Mouse (Mus musculus) heart, embryonic 16.5 days (tissue): ENCODE measurements around the gene Scpep1. TPM values are rescaled to one million over a fixed set of nuclear protein-coding genes. Genes with fewer than 3 reads are reported as not detected.

ENCODE experiments used
- ATAC-seq: fragments of 200-750 bp; cut with Nextera tagmentation; replicated peaks from 2 replicates; pipeline ENCODE4 v1.8.0; 2017; ENCODE audit warnings: moderate number of reproducible peaks; ENCODE audit not compliant: insufficient read depth, low FRiP score; ENCODE audit errors: extremely low read depth
- H3K27ac ChIP-seq: fragments of 300-500 bp; sonication (generic); 2 replicates; pipeline ENCODE4 v1.5.1; 2014; ENCODE audit warnings: mild to moderate bottlenecking, low read length, control low read depth, moderate library complexity
- H3K27me3 ChIP-seq: fragments of 300-500 bp; sonication (generic); 2 replicates; pipeline ENCODE4 v1.6.1; 2014; ENCODE audit warnings: low read length, mixed read lengths; ENCODE audit not compliant: control insufficient read depth, insufficient read depth
- H3K36me3 ChIP-seq: fragments of 300-500 bp; sonication (generic); 2 replicates; pipeline ENCODE4 v1.6.1; 2014; ENCODE audit not compliant: control insufficient read depth, insufficient read depth
- H3K4me1 ChIP-seq: fragments of 300-500 bp; sonication (generic); 2 replicates; pipeline ENCODE4 v1.6.1; 2014; ENCODE audit warnings: low read length, mixed read lengths; ENCODE audit not compliant: control insufficient read depth, insufficient read depth
- H3K4me2 ChIP-seq: fragments of 300-500 bp; sonication (generic); 2 replicates; pipeline ENCODE4 v1.6.1; 2014; ENCODE audit warnings: low read depth, mild to moderate bottlenecking, control low read depth, low read length
- H3K4me3 ChIP-seq: fragments of 300-500 bp; sonication (generic); 2 replicates; pipeline ENCODE4 v1.5.1; 2014; ENCODE audit warnings: mild to moderate bottlenecking, control low read depth, low read length
- H3K9ac ChIP-seq: fragments of 300-500 bp; sonication (generic); 2 replicates; pipeline ENCODE4 v1.6.1; 2014; ENCODE audit warnings: low read length, control low read depth
- H3K9me3 ChIP-seq: fragments of 300-500 bp; sonication (generic); replicated peaks from 2 replicates; pipeline ENCODE4 v1.6.1; 2016; ENCODE audit warnings: low read length; ENCODE audit not compliant: control insufficient read depth
- WGBS: fragments of 180-500 bp; shearing (Covaris S2); extraction: QIAGEN DNeasy Blood & Tissue Kit; methylation state at CpG from one replicate; pipeline ENCODE4 v1.1.7; 2014; 5-methylcytosine and 5-hydroxymethylcytosine counted together
- polyA plus RNA-seq: library from polyadenylated mRNA; unstranded; fragments of >200 nt; fragmentation: Nextera tagmentation; extraction: Ambion mirVana; gene quantifications from 2 replicates; pipeline ENCODE4 v1.2.1, GENCODE M21; 2015

Gene Scpep1
- polyA plus RNA-seq, 1 experiment from 2014 or later: 43.6 TPM

- Histone ChIP-seq H3K4me1 (peaks cover 12% of the 10 kb centered on the region), H3K9me3 (no peaks in the 10 kb centered on the region), H3K36me3 (no peaks in the 10 kb centered on the region), H3K9ac (no peak overlapping the region), H3K4me2 (no peak overlapping the region), H3K27me3 (no peaks in the 10 kb centered on the region), H3K4me3 (no peak overlapping the region), H3K27ac (peak overlapping the region; percentile 92)
- peak; percentile 73 for ATAC-seq
- WGBS: 93% methylated on average over 1 of the region's 1 CpGs
Measured at GRCm38 (mm10) chr11:88908557-88909211, 46.6 kb downstream of the Scpep1 start.

GRCm38 (mm10) chr11:88907886-88908285, 47.4 kb downstream of the Scpep1 start:
- Histone ChIP-seq H3K9ac (no peak overlapping the region), H3K9me3 (no peaks in the 10 kb centered on the region), H3K36me3 (no peaks in the 10 kb centered on the region), H3K27ac (no peak overlapping the region), H3K4me2 (no peak overlapping the region), H3K4me1 (peaks cover 12% of the 10 kb centered on the region), H3K4me3 (no peak overlapping the region), H3K27me3 (no peaks in the 10 kb centered on the region)
- ATAC-seq: no peak
- WGBS: 94% methylated on average over 7 of the region's 7 CpGs

- Histone ChIP-seq H3K4me3 (no peak overlapping the region), H3K27ac (no peak overlapping the region), H3K9me3 (no peaks in the 10 kb centered on the region), H3K4me2 (no peak overlapping the region), H3K36me3 (no peaks in the 10 kb centered on the region), H3K4me1 (peaks cover 28% of the 10 kb centered on the region), H3K9ac (no peak overlapping the region), H3K27me3 (no peaks in the 10 kb centered on the region)
- ATAC-seq: no peak
- 17% methylated on average over 2 of the region's 2 CpGs for WGBS
Measured at GRCm38 (mm10) chr11:88905621-88906020, 49.6 kb downstream of the Scpep1 start.

GRCm38 (mm10) chr11:88904080-88904479, 51.2 kb downstream of the Scpep1 start:
- Histone ChIP-seq H3K36me3 (no peaks in the 10 kb centered on the region), H3K4me2 (no peak overlapping the region), H3K27me3 (no peaks in the 10 kb centered on the region), H3K4me1 (peaks cover 21% of the 10 kb centered on the region), H3K4me3 (no peak overlapping the region), H3K9ac (no peak overlapping the region), H3K27ac (no peak overlapping the region), H3K9me3 (no peaks in the 10 kb centered on the region)
- ATAC-seq: no peak
- WGBS: 44% methylated on average over 2 of the region's 2 CpGs

GRCm38 (mm10) chr11:88902762-88903161, 52.5 kb downstream of the Scpep1 start:
- Histone ChIP-seq H3K27ac (peak overlapping the region; percentile 20; the same call in 1 of the 2 replicates), H3K4me1 (peaks cover 16% of the 10 kb centered on the region), H3K9me3 (no peaks in the 10 kb centered on the region), H3K9ac (no peak overlapping the region), H3K36me3 (no peaks in the 10 kb centered on the region), H3K27me3 (no peaks in the 10 kb centered on the region), H3K4me2 (no peak overlapping the region), H3K4me3 (no peak overlapping the region)
- ATAC-seq: no peak
- 61% methylated on average over 6 of the region's 6 CpGs for WGBS

- peak overlapping the region; percentile 39 for H3K27ac ChIP-seq
- 0 out of 2 replicates have a peak overlapping the region, but pooled peaks have one; percentile 15 for H3K9ac ChIP-seq
- H3K4me3 ChIP-seq: no peak overlapping the region
- WGBS: 21% methylated on average over 7 of the region's 7 CpGs
- H3K4me1 ChIP-seq: peaks cover 16% of the 10 kb centered on the region
- H3K36me3 ChIP-seq: no peaks in the 10 kb centered on the region
- ATAC-seq: 0 out of 2 replicates have a peak, but pooled peaks have one; percentile 56
- H3K9me3 ChIP-seq: no peaks in the 10 kb centered on the region
- H3K4me2 ChIP-seq: peak overlapping the region; percentile 40
- no peaks in the 10 kb centered on the region for H3K27me3 ChIP-seq
Measured at GRCm38 (mm10) chr11:88901341-88901802, 53.9 kb downstream of the Scpep1 start.

- no peaks in the 10 kb centered on the region for H3K9me3 ChIP-seq
- H3K27me3 ChIP-seq: no peaks in the 10 kb centered on the region
- no peak overlapping the region for H3K27ac ChIP-seq
- WGBS: 90% methylated on average over 6 of the region's 6 CpGs
- H3K9ac ChIP-seq: no peak overlapping the region
- no peak for ATAC-seq
- H3K36me3 ChIP-seq: no peaks in the 10 kb centered on the region
- peaks cover 16% of the 10 kb centered on the region for H3K4me1 ChIP-seq
- H3K4me2 ChIP-seq: no peak overlapping the region
- no peak overlapping the region for H3K4me3 ChIP-seq
Measured at GRCm38 (mm10) chr11:88899561-88899960, 55.7 kb downstream of the Scpep1 start.

- H3K9me3 ChIP-seq: no peaks in the 10 kb centered on the region
- WGBS: 82% methylated on average over 4 of the region's 4 CpGs
- H3K36me3 ChIP-seq: no peaks in the 10 kb centered on the region
- H3K27ac ChIP-seq: no peak overlapping the region
- no peaks in the 10 kb centered on the region for H3K27me3 ChIP-seq
- peaks cover 16% of the 10 kb centered on the region for H3K4me1 ChIP-seq
- H3K4me2 ChIP-seq: no peak overlapping the region
- ATAC-seq: no peak
- no peak overlapping the region for H3K4me3 ChIP-seq
- no peak overlapping the region for H3K9ac ChIP-seq
Measured at GRCm38 (mm10) chr11:88898380-88898763, 56.9 kb downstream of the Scpep1 start.

- H3K9ac ChIP-seq: 0 out of 2 replicates have a peak overlapping the region, but pooled peaks have one; percentile 11
Measured at GRCm38 (mm10) chr11:88897624-88898379, 57.5 kb downstream of the Scpep1 start.

More at GRCm38 (mm10) chr11:88897624-88898379, 57.5 kb downstream of the Scpep1 start:
- Histone ChIP-seq H3K27me3 (no peaks in the 10 kb centered on the region), H3K4me1 (peaks cover 14% of the 10 kb centered on the region), H3K9me3 (no peaks in the 10 kb centered on the region), H3K36me3 (no peaks in the 10 kb centered on the region), H3K27ac (no peak overlapping the region), H3K4me3 (0 out of 2 replicates have a peak overlapping the region, but pooled peaks have one; percentile 1), H3K4me2 (peak overlapping the region; percentile 41)
- no peak for ATAC-seq
- 51% methylated on average over 15 of the region's 15 CpGs for WGBS
